In genomic region chr2:128543495-128543894, GRCm38 (mm10) we compare ENCODE assay signal across 24 mouse cellular contexts. TPM values are rescaled to one million over a fixed set of nuclear protein-coding genes. Genes with fewer than 3 reads are reported as not detected.
A peak's percentile ranks its signal among the peaks of the same experiment; 100 is the strongest.
DNase-seq lines count a peak whose midpoint lies in the region; ATAC-seq lines count a peak whose summit lies in the region.
"Had no signal": no experiment of that assay in that cellular context is flagged by ENCODE, and none has a peak within 500 bp of the region (broad histone marks: within the 10 kb centered on the region; RNA-seq: fewer than 3 reads in every experiment).

No protein-coding gene starts in this region.

- no peaks in the 10 kb centered on the region for H3K9me3 ChIP-seq in intestine, embryonic 14.5 days (ENCODE audit: control insufficient read depth, low read length)
- H3K9me3 ChIP-seq in intestine, embryonic 16.5 days (ENCODE audit: control insufficient read depth, low read length), result no peaks in the 10 kb centered on the region
- H3K9me3 ChIP-seq: embryonic facial prominence, embryonic 15.5 days; forebrain, embryonic 13.5 days; hindbrain, embryonic 13.5 days; limb, embryonic 15.5 days; midbrain, embryonic 10.5 days had no signal

- no peak for ATAC-seq in intestine, embryonic 14.5 days (replicated peaks; ENCODE audit: low FRiP score, low TSS enrichment, low read depth)
- ATAC-seq in intestine, embryonic 16.5 days, result no peak
- peak; percentile 62 for ATAC-seq in granulocyte monocyte progenitor cell, adult 5-6 weeks (replicated peaks; ENCODE audit: poor library complexity, severe bottlenecking)
- 0 out of 2 replicates have a peak, but pooled peaks have one; percentile 16 for ATAC-seq in megakaryocyte progenitor cell, adult 5-6 weeks (replicated peaks; ENCODE audit: poor library complexity)
- ATAC-seq: forebrain, embryonic 13.5 days had no signal

- H3K4me2 ChIP-seq in intestine, embryonic 14.5 days (ENCODE audit: low read length), result no peak overlapping the region
- no peak overlapping the region for H3K4me2 ChIP-seq in intestine, embryonic 16.5 days (ENCODE audit: low read depth, low read length)
- H3K4me2 ChIP-seq: embryonic facial prominence, embryonic 15.5 days; forebrain, embryonic 13.5 days; hindbrain, embryonic 13.5 days; limb, embryonic 15.5 days had no signal

- H3K4me3 ChIP-seq in intestine, embryonic 14.5 days (ENCODE audit: low read depth, low read length), result no peak overlapping the region
- H3K4me3 ChIP-seq in intestine, embryonic 16.5 days (ENCODE audit: low read length), result no peak overlapping the region
- H3K4me3 ChIP-seq: embryonic facial prominence, embryonic 15.5 days; forebrain, embryonic 13.5 days; hindbrain, embryonic 13.5 days; limb, embryonic 15.5 days; midbrain, embryonic 10.5 days had no signal

- H3K4me1 ChIP-seq in intestine, embryonic 14.5 days (replicated peaks; ENCODE audit: control insufficient read depth, insufficient read depth, low read length), result peaks cover 14% of the 10 kb centered on the region; the same call in 1 of the 2 replicates
- 0 out of 2 replicates have a peak, but pooled peaks cover 6% of the 10 kb centered on the region for H3K4me1 ChIP-seq in intestine, embryonic 16.5 days (ENCODE audit: control insufficient read depth, insufficient read depth, low read length)
- H3K4me1 ChIP-seq: hindbrain, embryonic 13.5 days had no signal

- WGBS in intestine, embryonic 14.5 days, result 68% methylated on average over 8 of the region's 8 CpGs
- WGBS in intestine, embryonic 16.5 days, result 69% methylated on average over 8 of the region's 8 CpGs

- no peak overlapping the region for H3K9ac ChIP-seq in intestine, embryonic 14.5 days (ENCODE audit: low read length)
- no peak overlapping the region for H3K9ac ChIP-seq in intestine, embryonic 16.5 days (ENCODE audit: low read depth, low read length)
- H3K9ac ChIP-seq: embryonic facial prominence, embryonic 15.5 days; forebrain, embryonic 13.5 days; hindbrain, embryonic 13.5 days; limb, embryonic 15.5 days had no signal

- no peaks in the 10 kb centered on the region for H3K27me3 ChIP-seq in intestine, embryonic 14.5 days (replicated peaks; ENCODE audit: control insufficient read depth, insufficient read depth, low read length)
- no peaks in the 10 kb centered on the region for H3K27me3 ChIP-seq in intestine, embryonic 16.5 days (replicated peaks; ENCODE audit: control insufficient read depth, insufficient read depth, low read length)
- H3K27me3 ChIP-seq: embryonic facial prominence, embryonic 15.5 days; forebrain, embryonic 13.5 days; hindbrain, embryonic 13.5 days; limb, embryonic 15.5 days had no signal

- no peaks in the 10 kb centered on the region for H3K36me3 ChIP-seq in intestine, embryonic 14.5 days (ENCODE audit: control insufficient read depth, insufficient read depth, low read length)
- no peaks in the 10 kb centered on the region for H3K36me3 ChIP-seq in intestine, embryonic 16.5 days (ENCODE audit: control insufficient read depth, insufficient read depth, low read length)
- H3K36me3 ChIP-seq: embryonic facial prominence, embryonic 15.5 days; hindbrain, embryonic 13.5 days; limb, embryonic 15.5 days; midbrain, embryonic 10.5 days had no signal

- H3K27ac ChIP-seq in intestine, embryonic 14.5 days (ENCODE audit: low read depth), result peak overlapping the region; percentile 12; the same call in 1 of the 2 replicates
- H3K27ac ChIP-seq in intestine, embryonic 16.5 days (ENCODE audit: low read length), result no peak overlapping the region
- H3K27ac ChIP-seq: embryonic facial prominence, embryonic 15.5 days; forebrain, embryonic 13.5 days; hindbrain, embryonic 13.5 days; limb, embryonic 15.5 days; midbrain, embryonic 10.5 days had no signal

- DNase-seq in intestine, embryonic 14.5 days (ENCODE audit: low spot score), result no peak
- DNase-seq in 416B (ENCODE audit: low read depth), result peak; percentile 44
- DNase-seq in frontal cortex, adult 2 months (ENCODE audit: extremely low spot score in 1 of 2, low spot score in 1 of 2), result no peak
- DNase-seq in gastrocnemius, postnatal 10 days, result no peak
- DNase-seq: adrenal gland, adult 2 months; cerebellum, adult 2 months; heart, adult 18-20 months; kidney, adult 8-10 months; lung, postnatal 10 days; right cerebral cortex, adult 18-20 months had no signal

RNA-seq across cellular contexts. Expression of gene Spdye4c, which starts 47.5 kb away (rescaled TPM):
- polyA plus RNA-seq in intestine, embryonic 14.5 days (2014; fragmentation: Nextera tagmentation; extraction: Ambion mirVana), result not detected in 2 replicates
- polyA plus RNA-seq in intestine, embryonic 16.5 days (2015; fragmentation: Nextera tagmentation; extraction: Ambion mirVana), result not detected in 2 replicates
- total RNA-seq in granulocyte monocyte progenitor cell, adult 5-6 weeks (2014; fragmentation: Nextera tagmentation), result not detected in 2 replicates
- total RNA-seq in granulocyte monocyte progenitor cell, adult 5-6 weeks (2017), result not detected in 2 replicates
- total RNA-seq in megakaryocyte progenitor cell, adult 5-6 weeks (2015), result not detected in 2 replicates
- total RNA-seq in megakaryocyte progenitor cell, adult 5-6 weeks (2017), result not detected in 2 replicates
- not detected in 2 replicates for polyA plus RNA-seq in frontal cortex, adult 2 months (2012; rRNA removed)
- total RNA-seq in gastrocnemius, postnatal 10 days (2021), result not detected
- total RNA-seq: adrenal gland, adult 2 months; ES-E14; heart, adult 18-20 months; neutrophil, adult 5-6 weeks had no signal
- polyA plus RNA-seq: adrenal gland, adult 2 months; C2C12; cerebellum, adult 2 months; cortical plate, adult 2 months; embryonic facial prominence, embryonic 15.5 days; forebrain, embryonic 13.5 days; heart, embryonic 16.5 days; hindbrain, embryonic 13.5 days; large intestine, adult 2 months; limb, embryonic 15.5 days; midbrain, embryonic 10.5 days had no signal

Comparison
In these comparisons a context has a peak if more than half of its experiments do, and no peak if none do; other contexts are left out.
1. ATAC-seq: peak in granulocyte monocyte progenitor cell, adult 5-6 weeks (single experiment) and megakaryocyte progenitor cell, adult 5-6 weeks (single experiment); none in intestine, embryonic 14.5 days (single experiment) and intestine, embryonic 16.5 days (single experiment).